Mouse (Mus musculus): ENCODE measurements at regions not wholly inside any gene's neighbourhood (a gene's known extent, or its start where the extent isn't known, plus 50 kb on each side); places are given as distances from the start of the nearest gene placed in this dataset.
"Not testable (repeated sequence)": the region's sequence is repeated elsewhere in the genome, so short reads cannot be mapped to it uniquely, and the experiment has no call there.

- DNase-seq (ENCODE audit: low read depth, low spot score) = no peak
Measured at GRCm38 (mm10) chr12:33496306-33496705, 66.9 kb downstream of the Twistnb start.

GRCm38 (mm10) chr12:33497319-33497892, 68.0 kb downstream of the Twistnb start:
- DNase-seq (ENCODE audit: low read depth, low spot score) = peak; percentile 63

GRCm38 (mm10) chr12:33541566-33541965, 112.1 kb downstream of the Twistnb start:
- DNase-seq (ENCODE audit: low read depth, low spot score) = peak; percentile 37

- not testable (repeated sequence) for DNase-seq (ENCODE audit: low read depth, low spot score)
Measured at GRCm38 (mm10) chr12:33551660-33552059, 122.2 kb downstream of the Twistnb start.

GRCm38 (mm10) chr12:33552231-33552630, 122.8 kb downstream of the Twistnb start:
- DNase-seq (ENCODE audit: low read depth, low spot score) = no peak

- no peak for DNase-seq (ENCODE audit: low read depth, low spot score)
Measured at GRCm38 (mm10) chr12:33552651-33553050, 123.2 kb downstream of the Twistnb start.

- no peak for DNase-seq (ENCODE audit: low read depth, low spot score)
Measured at GRCm38 (mm10) chr12:33553731-33554130, 124.3 kb downstream of the Twistnb start.

GRCm38 (mm10) chr12:33561141-33561540, 131.7 kb downstream of the Twistnb start:
- DNase-seq (ENCODE audit: low read depth, low spot score) = peak; percentile 47

GRCm38 (mm10) chr12:33577877-33578428, 148.5 kb downstream of the Twistnb start:
- DNase-seq (ENCODE audit: low read depth, low spot score) = peak; percentile 29

- DNase-seq (ENCODE audit: low read depth, low spot score) = no peak
Measured at GRCm38 (mm10) chr12:33580809-33581208, 151.4 kb downstream of the Twistnb start.

- DNase-seq (ENCODE audit: low read depth, low spot score) = peak; percentile 13
Measured at GRCm38 (mm10) chr12:33591031-33591430, 161.6 kb downstream of the Twistnb start.

GRCm38 (mm10) chr12:33592431-33592911, 163.0 kb downstream of the Twistnb start:
- no peak for DNase-seq (ENCODE audit: low read depth, low spot score)

GRCm38 (mm10) chr12:33592938-33593337, 163.5 kb downstream of the Twistnb start:
- DNase-seq (ENCODE audit: low read depth, low spot score) = peak; percentile 45

GRCm38 (mm10) chr12:33593685-33594084, 164.2 kb downstream of the Twistnb start:
- DNase-seq (ENCODE audit: low read depth, low spot score) = no peak

- no peak for DNase-seq (ENCODE audit: low read depth, low spot score)
Measured at GRCm38 (mm10) chr12:33605393-33605792, 176.0 kb downstream of the Twistnb start.

GRCm38 (mm10) chr12:33607811-33608602, 178.6 kb downstream of the Twistnb start:
- DNase-seq (ENCODE audit: low read depth, low spot score) = peak; percentile 29

GRCm38 (mm10) chr12:33612378-33612777, 182.9 kb downstream of the Twistnb start:
- DNase-seq (ENCODE audit: low read depth, low spot score) = no peak

- no peak for DNase-seq (ENCODE audit: low read depth, low spot score)
Measured at GRCm38 (mm10) chr12:33620391-33620790, 191.0 kb downstream of the Twistnb start.

GRCm38 (mm10) chr12:33626092-33626882, 196.9 kb downstream of the Twistnb start:
- DNase-seq (ENCODE audit: low read depth, low spot score) = no peak

GRCm38 (mm10) chr12:33652597-33652996, 223.2 kb downstream of the Twistnb start:
- DNase-seq (ENCODE audit: low read depth, low spot score) = peak; percentile 46

- no peak for DNase-seq (ENCODE audit: low read depth, low spot score)
Measured at GRCm38 (mm10) chr12:33675508-33675907, 246.1 kb downstream of the Twistnb start.

GRCm38 (mm10) chr12:33692870-33693269, 235.4 kb upstream of the Ferd3l start:
- no peak for DNase-seq (ENCODE audit: low read depth, low spot score)
